In genomic region chr16:35939261-35939660, GRCm38 (mm10) we compare ENCODE assay signal across 8 mouse cellular contexts. TPM values are rescaled to one million over a fixed set of nuclear protein-coding genes. Genes with fewer than 3 reads are reported as not detected.
DNase-seq lines count a peak whose midpoint lies in the region; ATAC-seq and TF ChIP-seq lines count a peak whose summit lies in the region.

No protein-coding gene starts in this region.

- TF ChIP-seq CTCF in bone marrow, adult 2 months (IDR thresholded peaks at IDR 0.05; ENCODE audit: control insufficient read depth, insufficient read depth, low read length), result no peak
- TF ChIP-seq CTCF in forebrain, postnatal 0 days (IDR thresholded peaks at IDR 0.05; ENCODE audit: low read depth), result no peak

- H3K9ac ChIP-seq in heart, embryonic 14.5 days (ENCODE audit: low read length), result peak overlapping the region; percentile 90
- H3K9ac ChIP-seq in forebrain, postnatal 0 days, result peak overlapping the region; percentile 56; the same call in 1 of the 2 replicates

- WGBS in heart, embryonic 14.5 days, result 5% methylated on average over 6 of the region's 6 CpGs
- WGBS in bone marrow, adult 2 months, result under 1% methylated on average over 6 of the region's 6 CpGs
- WGBS in forebrain, postnatal 0 days, result 4% methylated on average over 6 of the region's 6 CpGs

- H3K27ac ChIP-seq in heart, embryonic 14.5 days (replicated peaks in 1 of 2; ENCODE audit: control insufficient read depth in 1 of 2, insufficient read depth in 1 of 2, low read depth in 2 of 2, low read length in 2 of 2), result peak overlapping the region; percentile 13 to 66; a peak in 2 of 4 replicates
- peak overlapping the region; percentile 92 for H3K27ac ChIP-seq in bone marrow, adult 2 months (ENCODE audit: control insufficient read depth, insufficient read depth, low read depth, low read length, poor library complexity)
- H3K27ac ChIP-seq in forebrain, postnatal 0 days (ENCODE audit: low read depth, low read length), result no peak overlapping the region

- peak overlapping the region; percentile 58 to 76 for H3K4me3 ChIP-seq in heart, embryonic 14.5 days (ENCODE audit: control insufficient read depth in 1 of 2, insufficient read depth in 1 of 2, low read depth in 1 of 2, low read length in 2 of 2)
- peak overlapping the region; percentile 90 for H3K4me3 ChIP-seq in bone marrow, adult 2 months (replicated peaks; ENCODE audit: control insufficient read depth, low read depth, low read length)
- H3K4me3 ChIP-seq in forebrain, postnatal 0 days (ENCODE audit: low read depth, low read length), result peak overlapping the region; percentile 51
- peak overlapping the region; percentile 98 for H3K4me3 ChIP-seq in megakaryocyte, embryonic 14.5 days (replicated peaks)

- TF ChIP-seq POLR2A in bone marrow, adult 2 months (IDR thresholded peaks at IDR 0.05; ENCODE audit: borderline replicate concordance, control insufficient read depth, low read depth, low read length), result no peak

- peaks cover 19% of the 10 kb centered on the region for H3K36me3 ChIP-seq in heart, embryonic 14.5 days (ENCODE audit: control insufficient read depth, insufficient read depth, low read length)
- no peaks in the 10 kb centered on the region for H3K36me3 ChIP-seq in forebrain, postnatal 0 days (ENCODE audit: insufficient read depth)
- peaks cover 62% of the 10 kb centered on the region for H3K36me3 ChIP-seq in megakaryocyte, embryonic 14.5 days (replicated peaks; ENCODE audit: low read length)

- H3K4me1 ChIP-seq in heart, embryonic 14.5 days (ENCODE audit: control insufficient read depth in 2 of 2, insufficient read depth in 2 of 2, low read length in 2 of 2), result peaks cover 0 to 9% of the 10 kb centered on the region in 2 experiments
- H3K4me1 ChIP-seq in bone marrow, adult 2 months (ENCODE audit: control insufficient read depth, insufficient read depth, low read length), result no peaks in the 10 kb centered on the region; the same call in 1 of the 2 replicates
- no peaks in the 10 kb centered on the region for H3K4me1 ChIP-seq in forebrain, postnatal 0 days (ENCODE audit: insufficient read depth)
- H3K4me1 ChIP-seq in megakaryocyte, embryonic 14.5 days, result peaks cover 30% of the 10 kb centered on the region

- H3K27me3 ChIP-seq in heart, embryonic 14.5 days (ENCODE audit: control insufficient read depth, insufficient read depth, low read length), result no peaks in the 10 kb centered on the region
- no peaks in the 10 kb centered on the region for H3K27me3 ChIP-seq in forebrain, postnatal 0 days (ENCODE audit: insufficient read depth, low read length)
- no peaks in the 10 kb centered on the region for H3K27me3 ChIP-seq in megakaryocyte, embryonic 14.5 days (replicated peaks)

- H3K4me2 ChIP-seq in heart, embryonic 14.5 days (ENCODE audit: low read length), result peak overlapping the region; percentile 90
- H3K4me2 ChIP-seq in forebrain, postnatal 0 days (ENCODE audit: low read depth), result peak overlapping the region; percentile 79

- no peaks in the 10 kb centered on the region for H3K9me3 ChIP-seq in heart, embryonic 14.5 days (ENCODE audit: control insufficient read depth, low read length)
- no peaks in the 10 kb centered on the region for H3K9me3 ChIP-seq in forebrain, postnatal 0 days (ENCODE audit: low read length)
- H3K9me3 ChIP-seq in megakaryocyte, embryonic 14.5 days, result no peaks in the 10 kb centered on the region

- ATAC-seq in heart, embryonic 14.5 days (ENCODE audit: insufficient number of reproducible peaks, insufficient read depth, low FRiP score, low read depth), result no peak
- no peak for ATAC-seq in forebrain, postnatal 0 days

- no peak for DNase-seq in heart, adult 11 months
- peak; percentile 1 for DNase-seq in forebrain, postnatal 0 days
- peak; percentile 31 for DNase-seq in kidney, postnatal 10 days
- DNase-seq in ovary, postnatal 10 days (ENCODE audit: low spot score), result no peak
- DNase-seq in B cell, adult 2 months, result no peak

RNA-seq across cellular contexts. Expression of gene Dtx3l, which starts 0.3 kb away (rescaled TPM):
- polyA plus RNA-seq in heart, embryonic 14.5 days (2014; fragmentation: Nextera tagmentation; extraction: Ambion mirVana), result 7.0 TPM in 2 replicates
- 5.5 and 9.2 TPM in 2 replicates for polyA plus RNA-seq in bone marrow, adult 2 months (2011; ENCODE audit: insufficient read depth, insufficient read length, low replicate concordance, missing spikeins)
- 1.2 and 2.3 TPM in 2 replicates for total RNA-seq in forebrain, postnatal 0 days (2014; rRNA removed)
- 1.1 TPM in 2 replicates for polyA plus RNA-seq in forebrain, postnatal 0 days (2015; fragmentation: Nextera tagmentation; extraction: Ambion mirVana)
- 0.40 and 1.3 TPM in 2 replicates for polyA plus RNA-seq in megakaryocyte, embryonic 14.5 days (2012; ENCODE audit: insufficient read depth, low replicate concordance)

RNA-seq across cellular contexts. Expression of gene Parp9, which starts 1.0 kb away (rescaled TPM):
- polyA plus RNA-seq in heart, embryonic 14.5 days (2014; fragmentation: Nextera tagmentation; extraction: Ambion mirVana), result 8.4 and 9.9 TPM in 2 replicates
- polyA plus RNA-seq in bone marrow, adult 2 months (2011; ENCODE audit: insufficient read depth, insufficient read length, low replicate concordance, missing spikeins), result 18.7 and 19.6 TPM in 2 replicates
- 3.3 and 5.1 TPM in 2 replicates for total RNA-seq in forebrain, postnatal 0 days (2014; rRNA removed)
- 2.3 and 3.2 TPM in 2 replicates for polyA plus RNA-seq in forebrain, postnatal 0 days (2015; fragmentation: Nextera tagmentation; extraction: Ambion mirVana)
- 0.62 and 3.0 TPM in 2 replicates for polyA plus RNA-seq in megakaryocyte, embryonic 14.5 days (2012; ENCODE audit: insufficient read depth, low replicate concordance)

RNA-seq across cellular contexts. Expression of gene Kpna1, which starts 39.3 kb away (rescaled TPM):
- polyA plus RNA-seq in heart, embryonic 14.5 days (2014; fragmentation: Nextera tagmentation; extraction: Ambion mirVana), result 46.0 and 49.8 TPM in 2 replicates
- 26.7 and 48.3 TPM in 2 replicates for polyA plus RNA-seq in bone marrow, adult 2 months (2011; ENCODE audit: insufficient read depth, insufficient read length, low replicate concordance, missing spikeins)
- 83.2 and 97.1 TPM in 2 replicates for total RNA-seq in forebrain, postnatal 0 days (2014; rRNA removed)
- polyA plus RNA-seq in forebrain, postnatal 0 days (2015; fragmentation: Nextera tagmentation; extraction: Ambion mirVana), result 51.0 and 59.7 TPM in 2 replicates
- 5.8 and 13.3 TPM in 2 replicates for polyA plus RNA-seq in megakaryocyte, embryonic 14.5 days (2012; ENCODE audit: insufficient read depth, low replicate concordance)

Comparison
In these comparisons a context has a peak if more than half of its experiments do, and no peak if none do; other contexts are left out.
1. DNase-seq: peak in forebrain, postnatal 0 days (single experiment) and kidney, postnatal 10 days (single experiment); none in heart, adult 11 months (single experiment), ovary, postnatal 10 days (single experiment) and B cell, adult 2 months (0 of 2).
2. Peak in every context shown above with its lines, with median percentiles within 50 percentile points of each other: H3K4me3 ChIP-seq.